Comparison of ENCODE assay signal across 16 mouse cellular contexts in genomic region chr3:30118594-30119297, GRCm38 (mm10).
"Had no signal": no experiment of that assay in that cellular context is flagged by ENCODE, and none has a peak within 500 bp of the region (broad histone marks: within the 10 kb centered on the region; RNA-seq: fewer than 3 reads in every experiment).

No protein-coding gene starts in this region.

- H3K4me2 ChIP-seq: midbrain, embryonic 11.5 days; midbrain, embryonic 15.5 days; neural tube, embryonic 12.5 days had no signal

- H3K27ac ChIP-seq: left cerebral cortex, adult 2 months; liver, embryonic 14.5 days; macrophage; midbrain, embryonic 15.5 days; neural tube, embryonic 12.5 days had no signal

- H3K4me3 ChIP-seq: left cerebral cortex, adult 2 months; megakaryocyte, embryonic 14.5 days; midbrain, embryonic 15.5 days; neural tube, embryonic 12.5 days had no signal

- H3K9ac ChIP-seq: liver, embryonic 14.5 days; midbrain, embryonic 15.5 days; neural tube, embryonic 12.5 days had no signal

- H3K4me1 ChIP-seq: megakaryocyte, embryonic 14.5 days; midbrain, embryonic 15.5 days; neural tube, embryonic 12.5 days had no signal

- H3K9me3 ChIP-seq: megakaryocyte, embryonic 14.5 days; midbrain, embryonic 15.5 days; neural tube, embryonic 12.5 days had no signal

- DNase-seq: kidney, adult 8-10 months; kidney, postnatal 25 days; retina, postnatal 1 day; right cerebral cortex, postnatal 4 days; spleen, adult 18-20 months; thymus, adult 2 months; thymus, postnatal 25 days had no signal

- H3K27me3 ChIP-seq: megakaryocyte, embryonic 14.5 days; midbrain, embryonic 15.5 days; neural tube, embryonic 12.5 days had no signal

- H3K36me3 ChIP-seq: midbrain, embryonic 15.5 days; neural tube, embryonic 12.5 days had no signal

- ATAC-seq: inflammation-experienced regulatory T-cells, adult 6 months; intestine, postnatal 0 days; midbrain, embryonic 15.5 days had no signal
